Mouse (Mus musculus): ENCODE results near the gene Tsen34. TPM values are rescaled to one million over a fixed set of nuclear protein-coding genes. Genes with fewer than 3 reads are reported as not detected.

Gene Tsen34
- polyA plus RNA-seq (2014; fragmentation: Illumina TruSeq; extraction: RNeasy Lipid Tissue Mini Kit (QIAGEN cat#74804); ENCODE audit: low replicate concordance) = 5.3 TPM

DNA sequence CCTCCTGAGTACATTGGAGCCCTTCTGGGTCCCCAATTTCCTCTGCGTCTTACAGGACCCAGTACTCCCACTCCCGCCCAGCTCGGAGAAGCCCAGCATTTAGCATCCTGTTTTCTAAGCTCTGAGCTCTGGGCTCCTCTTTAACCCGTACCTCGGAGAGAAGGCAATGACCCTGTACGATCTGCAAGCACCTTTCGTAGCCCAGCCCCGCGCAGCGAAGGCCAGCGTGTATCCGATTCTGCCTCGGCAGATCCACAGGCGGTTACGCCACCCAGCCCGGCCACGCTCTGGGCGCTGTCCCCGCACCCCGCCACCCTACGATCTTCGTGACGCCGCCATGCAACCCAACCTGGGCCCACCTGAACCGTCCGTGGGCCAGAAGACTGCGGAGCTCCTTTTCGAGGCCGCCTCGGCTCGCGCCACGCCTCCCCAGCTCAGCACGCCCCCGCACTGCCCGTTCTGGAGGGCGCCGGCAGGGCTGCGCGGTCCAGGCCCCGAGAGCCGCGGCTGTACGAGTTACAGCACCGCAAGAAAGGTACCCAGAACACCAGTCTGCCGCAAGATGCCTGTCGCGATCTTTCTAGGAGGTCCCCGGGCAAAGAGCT is at the start of gene Tsen34:
Tsen34 (plus strand) TSS at position 482 of the 605 bp plus-strand sequence.

DNA sequence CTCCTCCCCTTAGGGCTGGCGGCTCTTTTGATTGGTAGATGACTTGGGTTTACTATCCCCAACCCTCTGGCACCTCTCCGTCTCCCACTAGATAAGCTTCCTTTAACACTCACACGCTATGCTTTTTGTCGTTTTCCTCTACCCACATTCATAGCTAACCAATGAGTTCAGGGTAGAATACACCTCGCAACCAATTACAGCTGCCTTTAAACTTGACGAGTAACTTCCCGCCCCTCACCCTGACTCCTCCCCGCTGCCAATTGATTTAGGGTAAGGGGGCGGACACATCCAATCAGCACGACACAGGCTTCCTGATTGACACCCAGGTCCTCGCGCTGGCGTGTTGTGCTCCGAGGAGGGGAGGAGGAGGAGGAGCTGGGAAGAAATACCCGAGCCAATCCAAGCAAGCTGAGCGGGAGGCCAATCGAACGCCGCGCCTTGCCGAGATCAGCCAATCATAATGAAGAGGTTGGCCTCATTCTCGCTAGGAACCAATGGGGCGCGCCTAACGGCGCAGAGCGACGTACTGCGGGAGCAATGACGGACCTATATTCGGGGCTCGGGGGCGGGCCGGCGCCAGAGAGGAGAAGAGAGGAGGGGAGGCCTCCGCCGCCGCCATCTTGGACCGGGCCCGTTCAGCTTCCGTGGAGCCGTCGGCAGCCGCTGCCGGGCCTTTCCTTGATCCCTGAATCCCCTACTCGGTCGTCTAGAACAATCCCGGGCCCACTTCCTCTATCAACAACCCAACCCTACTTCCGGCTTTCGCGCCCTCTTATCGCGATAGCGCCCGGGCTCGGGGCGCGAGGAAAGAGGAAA is 47.8 kb upstream of the Tsen34 start, which contains the start of gene Cnot3:
Cnot3 (plus strand) TSS at position 597 of the 816 bp plus-strand sequence.

DNA sequence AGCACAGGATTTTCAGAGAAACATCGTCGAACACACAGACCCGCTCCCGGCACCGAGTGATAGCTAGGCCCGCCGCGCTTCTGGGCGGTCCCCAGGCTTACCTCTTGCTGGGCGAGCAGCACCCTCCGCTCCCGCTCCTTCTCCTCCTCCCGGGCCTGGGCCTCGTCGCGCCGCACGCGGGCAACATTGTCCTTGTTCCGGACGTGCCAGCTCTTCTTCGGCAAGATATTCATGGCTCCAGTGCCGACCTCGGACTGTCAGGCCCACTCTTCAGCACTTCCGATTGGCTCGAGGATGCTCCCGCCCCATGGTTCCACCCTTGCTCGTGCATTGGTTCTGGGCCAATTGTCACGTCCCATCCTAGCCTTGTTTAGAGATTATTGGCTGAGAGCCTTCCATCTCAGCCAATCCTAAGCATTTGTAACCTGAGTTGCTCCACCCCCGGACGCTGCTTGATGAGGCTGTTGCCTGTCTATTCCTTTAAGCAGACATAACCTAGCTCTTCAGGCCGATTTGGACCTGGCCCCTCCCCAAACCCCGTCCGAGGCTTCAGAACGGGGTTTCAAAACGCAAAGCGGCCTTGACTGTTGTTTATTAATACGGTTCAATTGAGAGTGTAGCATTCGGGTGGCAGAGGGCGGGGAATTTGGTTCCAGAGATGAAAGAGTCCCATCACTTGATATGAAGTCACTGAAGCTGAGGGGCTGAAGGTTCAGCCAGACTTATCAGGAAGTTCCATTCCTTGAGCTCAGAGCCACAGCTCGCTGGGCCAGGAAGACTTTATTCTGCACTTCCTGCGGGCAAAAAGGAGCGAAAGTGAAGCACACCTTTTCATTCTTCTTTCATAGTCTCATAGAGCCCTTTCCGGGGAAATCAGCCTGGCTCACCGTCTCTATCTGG is 27.2 kb upstream of the Tsen34 start, which contains the start of gene Leng1:
Leng1 (minus strand) TSS at position 626 of the 900 bp plus-strand sequence.

DNA sequence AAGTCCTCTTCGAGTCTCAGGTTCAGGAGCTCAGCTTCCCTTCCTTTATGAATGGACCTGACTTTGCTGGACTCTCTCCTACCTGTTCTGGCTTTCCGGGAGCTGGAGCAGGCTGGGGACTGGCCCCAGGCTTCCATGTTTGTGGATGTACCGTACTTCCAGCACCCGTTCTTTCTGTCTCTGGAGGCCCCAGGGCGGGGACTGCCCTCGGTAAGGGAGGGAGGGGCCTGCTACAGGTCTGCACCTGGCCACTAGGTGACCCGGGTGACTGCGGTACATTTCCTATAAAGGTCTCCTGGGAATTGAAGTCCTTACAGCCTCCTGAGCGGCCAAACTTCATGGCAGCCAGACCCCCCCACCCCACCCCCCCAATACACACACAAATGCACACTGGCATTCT is 15.3 kb upstream of the Tsen34 start, which contains the start of gene Tmc4:
Tmc4 (minus strand) TSS at position 212 of the 400 bp plus-strand sequence.

DNA sequence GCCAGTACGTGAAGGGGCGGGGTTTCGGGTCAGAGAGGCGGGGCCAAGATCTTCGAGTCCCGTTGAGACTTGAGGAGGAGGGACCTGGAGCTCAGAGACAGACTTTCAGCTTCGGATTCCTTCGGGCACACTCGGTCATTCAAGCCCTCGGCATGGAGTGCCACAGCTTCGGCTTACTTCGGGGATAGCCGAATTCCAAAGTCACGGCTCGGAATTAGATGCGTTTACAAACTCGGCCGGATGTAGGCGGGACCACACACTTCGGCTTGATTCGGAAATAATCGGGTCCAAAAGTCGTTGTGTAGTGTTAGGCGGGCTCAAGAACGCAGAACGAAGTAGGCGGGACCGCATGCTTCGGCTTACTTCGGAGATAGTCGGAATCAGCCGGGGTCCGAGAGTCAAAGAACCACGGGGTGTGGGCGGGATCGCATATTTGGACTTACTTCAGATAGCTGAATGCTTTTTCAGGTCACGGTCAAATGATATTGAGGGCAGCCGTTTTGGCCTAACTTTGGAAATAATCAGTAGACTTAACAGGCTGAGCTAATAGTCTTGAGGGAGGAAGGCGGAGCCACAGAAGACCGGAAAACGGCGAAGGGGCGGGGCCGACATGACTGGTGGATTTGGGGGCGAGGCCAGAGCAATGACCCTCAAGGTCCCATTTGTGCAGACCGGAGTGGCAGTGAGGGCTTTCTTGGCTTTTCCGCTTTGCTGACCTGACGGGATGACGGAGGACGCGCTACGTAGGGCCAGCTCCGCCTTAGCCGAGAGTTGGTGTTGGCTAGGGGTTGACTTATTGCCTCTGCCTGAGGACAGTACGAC is 535 bp downstream of the Tsen34 start, which contains the start of gene Mboat7:
Mboat7 (minus strand) TSS at position 537 of the 822 bp plus-strand sequence.

DNA sequence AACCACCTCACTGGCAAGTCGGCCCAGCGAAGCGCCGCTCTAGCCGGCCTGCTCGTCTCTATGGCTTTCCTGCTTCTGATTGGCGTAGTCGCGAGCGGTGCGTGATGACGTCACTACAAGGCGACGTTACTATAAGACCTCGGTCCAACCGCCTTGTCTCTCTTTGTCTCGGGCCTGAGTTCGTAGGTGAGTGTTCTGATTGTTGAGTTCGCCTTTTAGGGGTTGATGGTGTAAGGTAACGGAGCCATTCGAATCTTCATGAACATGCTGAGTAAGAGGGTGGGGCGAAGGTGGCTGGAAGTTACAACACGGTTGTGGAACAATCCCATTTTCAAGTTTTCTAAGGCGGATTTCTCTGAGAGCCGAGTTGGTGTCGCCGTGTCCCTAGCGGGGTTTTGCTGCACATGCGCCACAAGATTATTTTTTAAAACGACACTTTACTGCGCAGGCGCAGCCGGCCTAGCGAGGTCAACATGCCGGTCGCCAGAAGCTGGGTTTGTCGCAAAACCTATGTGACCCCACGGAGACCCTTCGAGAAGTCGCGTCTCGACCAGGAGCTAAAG is 11.3 kb downstream of the Tsen34 start, which contains the start of gene Rps9:
Rps9 (plus strand) TSS at position 115 of the 563 bp plus-strand sequence.

DNA sequence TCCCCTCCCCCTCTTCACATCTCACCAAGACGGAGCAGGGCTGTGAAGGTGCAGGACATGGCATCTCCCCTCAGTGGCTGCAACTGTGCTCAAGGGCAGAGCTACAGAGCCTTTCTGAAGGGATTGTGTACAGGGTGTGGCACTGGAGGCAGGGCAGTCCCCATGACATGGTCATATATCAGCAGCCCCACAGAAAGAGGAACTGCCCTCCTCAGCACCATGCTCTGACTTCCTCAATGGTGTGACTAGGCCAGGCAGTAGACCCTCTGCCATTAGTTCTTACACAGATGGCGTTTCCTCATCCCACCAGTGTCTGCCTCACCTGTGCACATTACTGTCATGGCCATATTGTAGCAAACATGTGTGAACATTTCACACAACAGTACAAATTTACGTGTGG is 27.6 kb downstream of the Tsen34 start, which contains the start of gene Pirb:
Pirb (minus strand) TSS at position 124 of the 400 bp plus-strand sequence.

Other genes with a start within 250 kb of the Tsen34 start
- gene Tarm1, start 190.2 kb upstream of the Tsen34 start, polyA plus RNA-seq (2014; fragmentation: Illumina TruSeq; extraction: RNeasy Lipid Tissue Mini Kit (QIAGEN cat#74804); ENCODE audit: low replicate concordance) = not detected
- not detected for gene Oscar, start 76.7 kb upstream of the Tsen34 start, polyA plus RNA-seq (2014; fragmentation: Illumina TruSeq; extraction: RNeasy Lipid Tissue Mini Kit (QIAGEN cat#74804); ENCODE audit: low replicate concordance)
- gene Ndufa3, start 75.5 kb upstream of the Tsen34 start, polyA plus RNA-seq (2014; fragmentation: Illumina TruSeq; extraction: RNeasy Lipid Tissue Mini Kit (QIAGEN cat#74804); ENCODE audit: low replicate concordance) = 9.0 TPM
- gene Tfpt, start 62.9 kb upstream of the Tsen34 start, polyA plus RNA-seq (2014; fragmentation: Illumina TruSeq; extraction: RNeasy Lipid Tissue Mini Kit (QIAGEN cat#74804); ENCODE audit: low replicate concordance) = not detected
- 9.5 TPM for gene Prpf31, start 62.9 kb upstream of the Tsen34 start, polyA plus RNA-seq (2014; fragmentation: Illumina TruSeq; extraction: RNeasy Lipid Tissue Mini Kit (QIAGEN cat#74804); ENCODE audit: low replicate concordance)
- 6.9 TPM for gene Cnot3, start 47.6 kb upstream of the Tsen34 start, polyA plus RNA-seq (2014; fragmentation: Illumina TruSeq; extraction: RNeasy Lipid Tissue Mini Kit (QIAGEN cat#74804); ENCODE audit: low replicate concordance)
- 5.8 TPM for gene Leng1, start 27.0 kb upstream of the Tsen34 start, polyA plus RNA-seq (2014; fragmentation: Illumina TruSeq; extraction: RNeasy Lipid Tissue Mini Kit (QIAGEN cat#74804); ENCODE audit: low replicate concordance)
- gene Tmc4, start 15.3 kb upstream of the Tsen34 start, polyA plus RNA-seq (2014; fragmentation: Illumina TruSeq; extraction: RNeasy Lipid Tissue Mini Kit (QIAGEN cat#74804); ENCODE audit: low replicate concordance) = 95.7 TPM
- gene Mboat7, start 660 bp downstream of the Tsen34 start, polyA plus RNA-seq (2014; fragmentation: Illumina TruSeq; extraction: RNeasy Lipid Tissue Mini Kit (QIAGEN cat#74804); ENCODE audit: low replicate concordance) = 42.7 TPM
- gene Rps9, start 11.1 kb downstream of the Tsen34 start, polyA plus RNA-seq (2014; fragmentation: Illumina TruSeq; extraction: RNeasy Lipid Tissue Mini Kit (QIAGEN cat#74804); ENCODE audit: low replicate concordance) = 14.3 TPM
- gene Pirb, start 27.5 kb downstream of the Tsen34 start, polyA plus RNA-seq (2014; fragmentation: Illumina TruSeq; extraction: RNeasy Lipid Tissue Mini Kit (QIAGEN cat#74804); ENCODE audit: low replicate concordance) = 4.3 TPM
- not detected for gene Gm15448, start 132.8 kb downstream of the Tsen34 start, polyA plus RNA-seq (2014; fragmentation: Illumina TruSeq; extraction: RNeasy Lipid Tissue Mini Kit (QIAGEN cat#74804); ENCODE audit: low replicate concordance)
- gene Pira2, start 152.2 kb downstream of the Tsen34 start, polyA plus RNA-seq (2014; fragmentation: Illumina TruSeq; extraction: RNeasy Lipid Tissue Mini Kit (QIAGEN cat#74804); ENCODE audit: low replicate concordance) = 2.0 TPM
- gene Gm14548, start 205.3 kb downstream of the Tsen34 start, polyA plus RNA-seq (2014; fragmentation: Illumina TruSeq; extraction: RNeasy Lipid Tissue Mini Kit (QIAGEN cat#74804); ENCODE audit: low replicate concordance) = not detected
- gene Lilra6, start 222.6 kb downstream of the Tsen34 start, polyA plus RNA-seq (2014; fragmentation: Illumina TruSeq; extraction: RNeasy Lipid Tissue Mini Kit (QIAGEN cat#74804); ENCODE audit: low replicate concordance) = 0.52 TPM